Mouse (Mus musculus) liver, embryonic 14.5 days (tissue): ENCODE data around the gene Mcf2l.

ENCODE experiments used
- CTCF ChIP-seq: IDR thresholded peaks from 2 replicates; pipeline ENCODE4 v1.5.1; 2016; ENCODE audit warnings: antibody characterized with exemption, low read depth, control low read depth
- EP300 ChIP-seq: IDR thresholded peaks from 2 replicates; pipeline ENCODE4 v1.6.1; 2016; ENCODE audit warnings: antibody characterized with exemption, low read depth

- TF ChIP-seq CTCF (no peak), EP300 (no peak)
Observed at GRCm38 (mm10) chr8:12829381-12829780, 44.2 kb upstream of the Mcf2l start.
